Mouse (Mus musculus) bone marrow, adult 2 months (tissue): ENCODE measurements around the gene Ssr3. TPM values are rescaled to one million over a fixed set of nuclear protein-coding genes. Genes with fewer than 3 reads are reported as not detected.
A peak's percentile ranks its signal among the peaks of the same experiment; 100 is the strongest.

Source experiments
- H3K27ac ChIP-seq: fragments of 200-500 bp; 2 replicates; pipeline ENCODE4 v1.5.1; 2012; ENCODE audit warnings: low read depth, mild to moderate bottlenecking, control low read depth, inconsistent platforms, low read length; ENCODE audit not compliant: control insufficient read depth, poor library complexity, insufficient read depth
- H3K4me1 ChIP-seq: fragments of 200-500 bp; 2 replicates; pipeline ENCODE4 v1.6.1; 2011; ENCODE audit warnings: low read length; ENCODE audit not compliant: control insufficient read depth, insufficient read depth
- H3K4me3 ChIP-seq: fragments of 200-500 bp; replicated peaks from 2 replicates; pipeline ENCODE3; 2011; ENCODE audit warnings: mild to moderate bottlenecking, low read depth, low read length, control low read depth; ENCODE audit not compliant: control insufficient read depth
- CTCF ChIP-seq: fragments of 200-500 bp; IDR thresholded peaks from 2 replicates; pipeline ENCODE4 v1.5.1; 2011; ENCODE audit warnings: low read length, control low read depth; ENCODE audit not compliant: control insufficient read depth, insufficient read depth
- POLR2A ChIP-seq: fragments of 200-500 bp; IDR thresholded peaks from 2 replicates; pipeline ENCODE4 v1.6.1; 2011; ENCODE audit warnings: low read depth, mild to moderate bottlenecking, control low read depth, low read length, borderline replicate concordance; ENCODE audit not compliant: control insufficient read depth
- WGBS: fragments of 180-500 bp; shearing (Covaris S2); methylation state at CpG from one replicate; pipeline ENCODE4 v1.1.7; 2018; 5-methylcytosine and 5-hydroxymethylcytosine counted together
- polyA plus RNA-seq: library from polyadenylated mRNA; stranded (reverse); fragments of >200 nt; gene quantifications from 2 replicates; pipeline ENCODE4 v1.2.4, GENCODE M21; 2011; ENCODE audit warnings: low replicate concordance; ENCODE audit not compliant: missing spikeins, insufficient read depth, insufficient read length

The Ssr3 gene
- polyA plus RNA-seq, 1 experiment, result 47.9 TPM

- no peak for TF ChIP-seq CTCF
- no peak for TF ChIP-seq POLR2A
- Histone ChIP-seq H3K4me3 (no peak overlapping the region), H3K4me1 (no peaks in the 10 kb centered on the region), H3K27ac (no peak overlapping the region)
These were observed 6.7 kb downstream of the Ssr3 start for GRCm38 (mm10) chr3:65385771-65386170.

GRCm38 (mm10) chr3:65384431-65384830, 8.0 kb downstream of the Ssr3 start:
- no peak overlapping the region for H3K27ac ChIP-seq
- 93% methylated on average over 3 of the region's 3 CpGs for WGBS
- no peak overlapping the region for H3K4me3 ChIP-seq
- TF ChIP-seq POLR2A (no peak), CTCF (no peak)
- H3K4me1 ChIP-seq, result no peaks in the 10 kb centered on the region

- H3K27ac ChIP-seq, result no peak overlapping the region
- 90% methylated on average over 4 of the region's 4 CpGs for WGBS
- no peak for TF ChIP-seq CTCF
- no peak for TF ChIP-seq POLR2A
- no peak overlapping the region for H3K4me3 ChIP-seq
- H3K4me1 ChIP-seq, result no peaks in the 10 kb centered on the region
These were observed 11.3 kb downstream of the Ssr3 start for GRCm38 (mm10) chr3:65381094-65381493.

GRCm38 (mm10) chr3:65379884-65380539, 12.4 kb downstream of the Ssr3 start:
- no peak overlapping the region for H3K4me3 ChIP-seq
- no peak overlapping the region for H3K27ac ChIP-seq
- TF ChIP-seq POLR2A (no peak), CTCF (peak; percentile 69)
- WGBS, result 51% methylated on average over 4 of the region's 4 CpGs
- H3K4me1 ChIP-seq, result no peaks in the 10 kb centered on the region

GRCm38 (mm10) chr3:65378724-65379123, 13.7 kb downstream of the Ssr3 start:
- H3K27ac ChIP-seq, result no peak overlapping the region
- no peak overlapping the region for H3K4me3 ChIP-seq
- no peaks in the 10 kb centered on the region for H3K4me1 ChIP-seq
- no peak for TF ChIP-seq POLR2A
- TF ChIP-seq CTCF, result no peak

- TF ChIP-seq POLR2A (no peak), CTCF (no peak)
- 72% methylated on average over 3 of the region's 3 CpGs for WGBS
- no peak overlapping the region for H3K27ac ChIP-seq
- H3K4me3 ChIP-seq, result no peak overlapping the region
- H3K4me1 ChIP-seq, result no peaks in the 10 kb centered on the region
These were observed 17.7 kb downstream of the Ssr3 start for GRCm38 (mm10) chr3:65374729-65375128.

- no peak overlapping the region for H3K27ac ChIP-seq
- H3K4me1 ChIP-seq, result no peaks in the 10 kb centered on the region
- TF ChIP-seq CTCF (no peak), POLR2A (no peak)
- WGBS, result 87% methylated on average over 5 of the region's 5 CpGs
- H3K4me3 ChIP-seq, result no peak overlapping the region
These were observed 18.7 kb downstream of the Ssr3 start for GRCm38 (mm10) chr3:65373594-65374182.

- H3K27ac ChIP-seq, result no peak overlapping the region
- no peak overlapping the region for H3K4me3 ChIP-seq
- H3K4me1 ChIP-seq, result no peaks in the 10 kb centered on the region
- TF ChIP-seq POLR2A (no peak), CTCF (no peak)
- 48% methylated on average over 4 of the region's 4 CpGs for WGBS
These were observed 19.9 kb downstream of the Ssr3 start for GRCm38 (mm10) chr3:65372552-65372951.
